Mouse (Mus musculus) thymus, postnatal 14 days (tissue): ENCODE results near the gene 3110009E18Rik.

ENCODE experiments used
- DNase-seq: peaks from one replicate; pipeline ENCODE4 v3.0.0; 2021

The 3110009E18Rik gene

DNA sequence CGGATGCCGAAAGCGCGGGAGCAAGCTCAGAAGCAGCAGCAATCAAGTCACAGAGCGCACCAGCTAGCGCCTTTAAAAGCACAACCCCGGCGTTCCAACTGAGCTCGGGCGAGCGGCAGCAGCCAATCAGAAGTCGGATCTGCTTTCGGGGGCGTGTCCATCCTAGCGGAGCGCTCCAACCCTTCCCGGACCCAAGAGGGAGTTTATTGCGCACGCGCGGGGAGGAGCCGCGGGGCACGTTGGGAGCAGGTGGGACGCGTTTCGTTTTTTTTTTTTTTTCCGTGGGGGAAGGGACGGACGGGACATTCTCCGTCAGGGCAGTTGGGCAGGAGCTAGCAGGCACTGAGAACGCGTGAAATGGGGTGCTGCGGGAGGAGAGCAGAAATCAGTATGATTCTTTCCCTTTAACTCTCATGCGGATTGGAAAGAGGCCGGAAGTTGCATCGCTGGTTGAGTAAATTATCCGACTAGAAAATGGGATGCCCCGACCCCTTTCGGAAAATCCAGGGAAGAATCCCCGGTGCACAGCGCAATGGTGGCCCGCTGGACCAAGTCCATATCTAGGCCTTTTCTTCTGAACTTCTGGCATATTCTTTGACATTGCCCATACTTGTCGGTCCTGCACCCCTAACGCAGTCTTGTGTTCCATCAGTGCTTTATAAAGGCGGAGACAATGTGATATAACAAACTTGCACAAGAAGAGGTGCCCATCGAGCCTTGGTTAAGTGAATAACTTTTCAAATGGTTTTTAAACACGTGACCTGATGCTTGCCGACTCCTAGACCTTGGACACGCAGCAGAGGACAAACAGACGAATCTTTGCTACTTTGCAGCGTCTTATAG is at the start of gene 3110009E18Rik, which contains the start of gene Dbi:
3110009E18Rik (plus strand) TSS at position 219 of the 843 bp plus-strand sequence.
Dbi (minus strand) TSS at position 110 of the 843 bp plus-strand sequence.
- peak; percentile 98 for DNase-seq

- no peak for DNase-seq
Observed at GRCm38 (mm10) chr1:120072900-120073299, 48.1 kb upstream of the 3110009E18Rik start.

DNA sequence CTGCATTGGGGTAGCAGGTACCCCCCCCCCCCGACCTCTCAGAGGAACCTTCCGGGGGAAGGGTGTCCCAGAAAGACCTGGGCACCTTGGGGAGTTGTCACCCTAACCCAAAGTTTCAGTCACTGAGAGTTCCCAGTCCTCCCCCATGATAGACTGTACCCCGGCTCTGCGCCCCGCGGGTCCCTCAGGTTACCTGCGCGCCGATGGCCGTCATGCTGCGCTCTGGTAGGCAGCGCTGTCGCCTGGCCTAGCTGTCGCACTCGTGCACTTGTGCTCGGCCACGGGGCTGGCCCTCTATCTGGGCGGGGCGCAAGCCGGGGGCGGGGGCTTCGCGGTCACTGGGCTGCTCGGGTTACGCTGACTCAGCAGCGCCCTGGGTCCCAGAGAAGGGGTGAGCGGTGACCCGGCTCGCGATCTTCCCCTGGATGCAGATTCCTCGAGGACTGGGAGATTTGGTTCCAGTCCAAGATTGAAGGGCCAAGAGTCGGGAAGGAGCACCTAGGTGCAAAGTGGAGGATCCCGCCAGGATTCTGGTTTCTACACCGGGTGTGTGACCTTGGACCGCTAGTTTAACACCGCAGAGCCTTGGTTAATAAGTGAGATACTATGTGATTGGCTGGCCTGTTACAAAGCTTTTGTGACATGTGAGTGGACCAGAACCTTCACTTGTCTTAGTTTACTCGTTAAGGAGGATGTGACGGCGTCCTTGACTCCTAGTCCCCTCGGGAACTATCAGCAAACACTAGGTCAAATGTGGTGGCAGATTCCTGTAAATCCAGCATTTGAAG is 47.3 kb upstream of the 3110009E18Rik start, which contains the start of gene Tmem37:
Tmem37 (minus strand) TSS at position 556 of the 788 bp plus-strand sequence.
- no peak for DNase-seq

- no peak for DNase-seq
Observed at GRCm38 (mm10) chr1:120074307-120074702, 46.7 kb upstream of the 3110009E18Rik start.

GRCm38 (mm10) chr1:120074931-120075330 is 46.1 kb upstream of the 3110009E18Rik start:
- no peak for DNase-seq

GRCm38 (mm10) chr1:120075507-120075906 is 45.5 kb upstream of the 3110009E18Rik start:
- no peak for DNase-seq

GRCm38 (mm10) chr1:120077746-120078410 is 43.1 kb upstream of the 3110009E18Rik start:
- no peak for DNase-seq

DNA sequence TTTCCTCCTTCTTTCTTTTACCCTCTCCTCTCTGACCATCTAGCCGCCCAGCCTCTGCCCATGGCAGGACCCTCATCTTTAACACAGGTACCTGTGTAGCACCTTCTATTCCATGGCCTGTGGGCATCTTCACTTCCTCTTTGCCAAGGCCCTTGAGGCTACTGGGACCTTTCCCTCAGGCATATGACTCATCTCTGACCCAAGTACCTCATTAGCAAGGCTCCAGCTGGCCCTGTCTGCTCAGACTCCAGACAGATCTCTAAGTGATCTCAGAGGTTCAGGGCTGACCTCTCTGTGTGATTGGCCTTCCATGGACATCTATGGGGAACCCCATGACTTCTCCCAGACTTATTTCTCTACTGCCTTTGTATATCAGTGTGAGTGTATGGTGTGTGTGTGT is 40.4 kb upstream of the 3110009E18Rik start:
- DNase-seq: no peak

GRCm38 (mm10) chr1:120082957-120083585 is 37.9 kb upstream of the 3110009E18Rik start:
- no peak for DNase-seq

DNA sequence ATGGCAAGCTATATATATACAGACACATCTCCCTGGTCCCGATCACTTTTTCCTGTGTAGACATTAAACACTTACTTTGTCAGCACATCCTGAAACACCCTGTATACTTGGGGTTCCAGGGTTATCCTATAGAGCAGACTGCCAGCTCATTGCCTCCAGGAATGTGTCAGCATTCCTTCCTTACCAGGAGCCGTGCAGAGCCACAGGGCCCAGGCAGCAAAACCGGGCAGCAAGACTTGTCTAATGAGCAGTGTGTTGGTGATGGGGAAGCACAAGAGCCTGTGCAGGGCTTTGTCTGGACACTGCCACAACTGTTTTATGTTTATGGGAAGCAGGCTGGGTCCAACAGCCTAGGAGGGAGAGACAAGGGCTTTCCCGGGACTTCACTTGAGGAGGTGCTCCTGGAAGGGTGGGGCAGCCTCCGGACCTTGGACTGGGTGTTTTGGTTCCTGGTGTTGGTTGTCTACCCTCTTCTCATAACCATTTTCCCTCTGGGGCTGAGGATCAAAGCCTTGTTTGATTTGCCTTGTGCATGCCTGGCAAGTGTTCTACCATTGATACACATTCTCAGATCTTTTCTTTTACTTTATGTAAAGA is 37.0 kb upstream of the 3110009E18Rik start:
- DNase-seq: no peak

DNA sequence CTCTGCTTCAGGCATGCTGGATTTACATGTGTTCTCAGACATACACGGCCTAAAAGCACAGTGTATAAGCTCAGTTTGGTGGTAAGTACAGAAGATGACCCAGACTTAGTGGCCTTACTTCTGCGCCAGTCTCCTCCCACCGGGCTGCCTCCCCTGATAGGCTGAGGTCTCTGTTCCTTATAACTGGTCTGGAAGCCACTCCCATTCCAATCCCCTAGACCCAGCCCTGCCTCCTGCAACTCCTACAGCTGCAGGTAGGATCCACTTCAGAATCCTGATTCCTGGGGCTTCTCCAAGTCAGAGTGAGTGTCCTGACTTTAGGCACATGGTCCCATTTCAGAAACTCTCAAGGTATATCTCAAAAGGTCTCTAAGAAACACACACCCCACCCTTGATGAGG is 35.3 kb upstream of the 3110009E18Rik start:
- DNase-seq: no peak

DNA sequence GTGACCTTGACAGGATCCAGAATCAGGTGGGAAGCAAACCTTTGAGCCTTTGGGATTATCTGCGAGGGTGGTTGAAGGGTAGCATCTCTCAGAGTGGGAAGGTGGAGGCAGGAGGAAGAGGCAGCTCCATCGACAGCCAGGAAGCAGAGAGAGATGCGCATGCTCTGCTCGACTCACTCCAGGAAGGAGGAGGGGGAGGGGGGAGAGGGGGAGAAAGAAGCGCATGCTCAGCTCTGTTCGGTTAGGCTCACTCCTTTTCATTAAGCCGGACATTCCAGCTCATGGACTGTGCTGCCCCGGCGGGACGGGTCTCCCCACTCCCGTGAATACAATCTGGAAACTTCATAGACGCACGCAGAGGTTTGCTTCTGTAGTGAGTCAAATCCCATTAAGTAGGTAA is 34.3 kb upstream of the 3110009E18Rik start:
- no peak for DNase-seq

- no peak for DNase-seq
Observed at GRCm38 (mm10) chr1:120089180-120089579, 31.8 kb upstream of the 3110009E18Rik start.

GRCm38 (mm10) chr1:120090880-120091570 is 30.0 kb upstream of the 3110009E18Rik start:
- no peak for DNase-seq

DNA sequence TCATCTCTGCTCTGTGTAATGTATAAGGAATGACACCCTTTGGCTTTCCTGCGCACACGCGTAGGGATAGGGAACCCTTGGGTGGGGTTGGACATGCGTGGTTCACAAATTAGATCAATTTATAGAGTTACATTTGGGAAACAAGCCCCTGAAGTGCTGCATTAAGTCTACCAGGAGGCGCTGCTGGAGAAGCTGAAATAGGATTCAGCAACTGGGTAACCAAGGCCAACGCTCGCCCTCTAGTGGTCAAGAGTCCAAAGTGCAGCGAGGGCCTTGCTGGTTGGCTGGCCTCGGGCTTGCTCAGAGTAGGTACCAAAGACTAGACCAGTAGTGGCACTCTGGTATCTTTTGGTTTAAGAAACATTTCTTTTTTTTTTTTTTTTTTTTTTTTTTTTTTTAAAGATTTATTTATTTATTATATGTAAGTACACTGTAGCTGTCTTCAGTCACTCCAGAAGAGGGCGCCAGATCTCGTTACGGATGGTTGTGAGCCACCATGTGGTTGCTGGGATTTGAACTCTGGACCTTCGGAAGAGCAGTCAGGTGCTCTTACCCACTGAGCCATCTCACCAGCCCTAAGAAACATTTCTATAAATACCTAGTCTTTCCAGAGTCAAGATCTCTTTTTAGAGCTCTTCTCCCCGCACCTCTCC is 27.4 kb upstream of the 3110009E18Rik start:
- peak; percentile 81 for DNase-seq

GRCm38 (mm10) chr1:120094920-120095319 is 26.1 kb upstream of the 3110009E18Rik start:
- no peak for DNase-seq

GRCm38 (mm10) chr1:120098327-120098726 is 22.7 kb upstream of the 3110009E18Rik start:
- DNase-seq: peak; percentile 59

- no peak for DNase-seq
Observed at GRCm38 (mm10) chr1:120099483-120099882, 21.5 kb upstream of the 3110009E18Rik start.

GRCm38 (mm10) chr1:120100456-120101226 is 20.3 kb upstream of the 3110009E18Rik start:
- no peak for DNase-seq

DNA sequence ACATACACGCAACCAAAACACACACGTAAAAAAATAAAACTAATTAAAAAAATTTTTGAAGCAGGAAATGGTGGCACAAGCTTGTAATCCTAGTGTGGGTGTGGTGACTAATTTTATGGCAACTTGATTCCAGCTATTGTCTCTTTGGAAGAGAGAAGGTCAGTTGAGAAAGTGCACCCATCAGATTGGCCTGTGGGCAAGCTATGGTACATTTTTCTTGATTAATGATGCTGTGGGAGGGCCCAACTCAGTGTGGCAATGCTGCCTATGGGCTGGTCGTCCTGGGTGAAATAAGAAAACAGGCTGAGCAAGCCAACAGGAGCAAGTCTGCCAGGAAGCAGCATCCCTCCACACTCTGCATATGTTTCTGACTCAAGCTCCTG is 19.8 kb upstream of the 3110009E18Rik start:
- DNase-seq: no peak
